Comparison of ENCODE assay signal across 7 mouse cellular contexts in genomic region chr2:164804533-164805331, GRCm38 (mm10). TPM values are rescaled to one million over a fixed set of nuclear protein-coding genes. Genes with fewer than 3 reads are reported as not detected.
DNase-seq lines count a peak whose midpoint lies in the region; ATAC-seq and TF ChIP-seq lines count a peak whose summit lies in the region.

Acot8 (minus strand) TSS chr2:164804882.
Zswim3 (plus strand) TSS chr2:164805098.

- peak within 1 kb of the TSS; percentile 70 for H3K4me3 ChIP-seq in embryonic facial prominence, embryonic 12.5 days
- peak within 1 kb of the TSS; percentile 100 for H3K4me3 ChIP-seq in kidney, adult 2 months (ENCODE audit: insufficient read depth, low read depth, low read length)
- peak within 1 kb of the TSS; percentile 79 for H3K4me3 ChIP-seq in limb, embryonic 12.5 days (replicated peaks)
- peak within 1 kb of the TSS; percentile 73 for H3K4me3 ChIP-seq in midbrain, embryonic 15.5 days
- H3K4me3 ChIP-seq in spleen, adult 2 months (ENCODE audit: extremely low read depth, insufficient read depth, insufficient read length): peak within 1 kb of the TSS; percentile 93

- DNase-seq in adrenal gland, postnatal 25 days: peak; percentile 92
- DNase-seq in heart, adult 18-20 months: peak; percentile 98 to 100
- DNase-seq in kidney, adult 2 months: peak; percentile 100
- DNase-seq in spleen, adult 2 months (ENCODE audit: low read depth in 1 of 2, low spot score in 2 of 2): peak; percentile 96 to 98

- peak within 1 kb of the TSS; percentile 86 for H3K4me2 ChIP-seq in embryonic facial prominence, embryonic 12.5 days (replicated peaks)
- peak within 1 kb of the TSS; percentile 90 for H3K4me2 ChIP-seq in limb, embryonic 12.5 days
- H3K4me2 ChIP-seq in midbrain, embryonic 15.5 days: peak within 1 kb of the TSS; percentile 73

- no peaks in the 10 kb centered on the region for H3K9me3 ChIP-seq in embryonic facial prominence, embryonic 12.5 days
- no peaks in the 10 kb centered on the region for H3K9me3 ChIP-seq in limb, embryonic 12.5 days
- H3K9me3 ChIP-seq in midbrain, embryonic 15.5 days: no peaks in the 10 kb centered on the region

- H3K36me3 ChIP-seq in embryonic facial prominence, embryonic 12.5 days: peaks cover 25% of the 10 kb centered on the region
- no peaks in the 10 kb centered on the region; the same call in 1 of the 2 replicates for H3K36me3 ChIP-seq in kidney, adult 2 months (ENCODE audit: control insufficient read depth, insufficient read depth, low read length)
- H3K36me3 ChIP-seq in limb, embryonic 12.5 days: peaks cover 35% of the 10 kb centered on the region
- H3K36me3 ChIP-seq in midbrain, embryonic 15.5 days (replicated peaks): no peaks in the 10 kb centered on the region; the same call in 1 of the 2 replicates
- peaks cover 7% of the 10 kb centered on the region for H3K36me3 ChIP-seq in spleen, adult 2 months (ENCODE audit: control insufficient read depth, insufficient read depth, low read length)

- no peak for TF ChIP-seq CTCF in kidney, adult 2 months (conservative IDR thresholded peaks at IDR 0.05; ENCODE audit: insufficient read depth, insufficient read length, low read depth, low read length)
- no peak for TF ChIP-seq CTCF in spleen, adult 2 months (IDR thresholded peaks at IDR 0.05; ENCODE audit: extremely low read depth, insufficient read depth, insufficient read length, insufficient replicate concordance)

- peaks cover 13% of the 10 kb centered on the region; the same call in 1 of the 2 replicates for H3K4me1 ChIP-seq in embryonic facial prominence, embryonic 12.5 days
- peaks cover 19% of the 10 kb centered on the region for H3K4me1 ChIP-seq in kidney, adult 2 months (ENCODE audit: control insufficient read depth, insufficient read depth, low read length)
- H3K4me1 ChIP-seq in limb, embryonic 12.5 days (replicated peaks): peaks cover 20% of the 10 kb centered on the region
- H3K4me1 ChIP-seq in midbrain, embryonic 15.5 days: peaks cover 33% of the 10 kb centered on the region
- H3K4me1 ChIP-seq in spleen, adult 2 months (ENCODE audit: control insufficient read depth, insufficient read depth, insufficient read length): peaks cover 8% of the 10 kb centered on the region; the same call in 1 of the 2 replicates

- H3K9ac ChIP-seq in embryonic facial prominence, embryonic 12.5 days: peak within 1 kb of the TSS; percentile 76
- peak within 1 kb of the TSS; percentile 81 for H3K9ac ChIP-seq in limb, embryonic 12.5 days (replicated peaks)
- H3K9ac ChIP-seq in midbrain, embryonic 15.5 days: peak within 1 kb of the TSS; percentile 79

- H3K27me3 ChIP-seq in embryonic facial prominence, embryonic 12.5 days: no peaks in the 10 kb centered on the region
- H3K27me3 ChIP-seq in kidney, adult 2 months (replicated peaks; ENCODE audit: control insufficient read depth, insufficient read depth, low read length): no peaks in the 10 kb centered on the region
- no peaks in the 10 kb centered on the region for H3K27me3 ChIP-seq in limb, embryonic 12.5 days
- H3K27me3 ChIP-seq in midbrain, embryonic 15.5 days (replicated peaks): no peaks in the 10 kb centered on the region
- H3K27me3 ChIP-seq in spleen, adult 2 months (ENCODE audit: control insufficient read depth, insufficient read depth, low read length): no peaks in the 10 kb centered on the region

- H3K27ac ChIP-seq in embryonic facial prominence, embryonic 12.5 days: peak within 1 kb of the TSS; percentile 78
- peak within 1 kb of the TSS; percentile 82 for H3K27ac ChIP-seq in kidney, adult 2 months (ENCODE audit: insufficient read depth, low read depth, low read length)
- H3K27ac ChIP-seq in limb, embryonic 12.5 days: peak within 1 kb of the TSS; percentile 73
- H3K27ac ChIP-seq in midbrain, embryonic 15.5 days: peak within 1 kb of the TSS; percentile 85
- peak within 1 kb of the TSS; percentile 89 for H3K27ac ChIP-seq in spleen, adult 2 months (ENCODE audit: insufficient read depth, low read length)

- under 1% methylated on average over 47 of the region's 47 CpGs for WGBS in embryonic facial prominence, embryonic 12.5 days
- WGBS in kidney, adult 2 months: under 1% methylated on average over 47 of the region's 47 CpGs
- under 1% methylated on average over 47 of the region's 47 CpGs for WGBS in limb, embryonic 12.5 days
- under 1% methylated on average over 47 of the region's 47 CpGs for WGBS in midbrain, embryonic 15.5 days
- WGBS in spleen, adult 2 months: 1% methylated on average over 47 of the region's 47 CpGs

- ATAC-seq in embryonic facial prominence, embryonic 12.5 days (ENCODE audit: insufficient number of reproducible peaks, insufficient read depth, low FRiP score, low TSS enrichment): peak; percentile 94
- peak; percentile 94 for ATAC-seq in limb, embryonic 12.5 days (ENCODE audit: insufficient number of reproducible peaks, insufficient read depth, low FRiP score, low TSS enrichment, low read depth)
- peak; percentile 96 for ATAC-seq in midbrain, embryonic 15.5 days (replicated peaks)

- peak; percentile 88 for TF ChIP-seq POLR2A in kidney, adult 2 months (IDR thresholded peaks at IDR 0.05; ENCODE audit: low read depth, low read length)
- TF ChIP-seq POLR2A in spleen, adult 2 months (IDR thresholded peaks at IDR 0.05; ENCODE audit: low read depth, low read length): peak; percentile 90

RNA-seq across cellular contexts. Expression of gene Acot8, which starts in this region (rescaled TPM):
- total RNA-seq in adrenal gland, postnatal 25 days (2021): 28.9 and 36.0 TPM in 2 replicates
- 16.8 and 16.9 TPM in 2 replicates for polyA plus RNA-seq in embryonic facial prominence, embryonic 12.5 days (2016; fragmentation: Nextera tagmentation; extraction: Ambion mirVana)
- total RNA-seq in heart, adult 18-20 months (2021): 10 to 100 TPM; 12.4 to 12.5 TPM
- 68.4 and 75.7 TPM in 2 replicates for polyA plus RNA-seq in kidney, adult 2 months (2012; rRNA removed)
- polyA plus RNA-seq in limb, embryonic 12.5 days (2016; fragmentation: Nextera tagmentation; extraction: Ambion mirVana): 13.8 and 14.0 TPM in 2 replicates
- polyA plus RNA-seq in midbrain, embryonic 15.5 days (2015; fragmentation: Nextera tagmentation; extraction: Ambion mirVana): 20.0 and 20.2 TPM in 2 replicates
- 44.9 and 54.1 TPM in 2 replicates for polyA plus RNA-seq in spleen, adult 2 months (2012; rRNA removed)

RNA-seq across cellular contexts. Expression of gene Zswim3, which starts in this region (rescaled TPM):
- total RNA-seq in adrenal gland, postnatal 25 days (2021): 4.3 and 5.5 TPM in 2 replicates
- polyA plus RNA-seq in embryonic facial prominence, embryonic 12.5 days (2016; fragmentation: Nextera tagmentation; extraction: Ambion mirVana): 9.0 and 9.5 TPM in 2 replicates
- 1 to 10 TPM; 2.4 to 2.5 TPM for total RNA-seq in heart, adult 18-20 months (2021)
- polyA plus RNA-seq in kidney, adult 2 months (2012; rRNA removed): 2.2 and 2.7 TPM in 2 replicates
- 8.5 TPM in 2 replicates for polyA plus RNA-seq in limb, embryonic 12.5 days (2016; fragmentation: Nextera tagmentation; extraction: Ambion mirVana)
- 17.8 and 18.4 TPM in 2 replicates for polyA plus RNA-seq in midbrain, embryonic 15.5 days (2015; fragmentation: Nextera tagmentation; extraction: Ambion mirVana)
- polyA plus RNA-seq in spleen, adult 2 months (2012; rRNA removed): 2.5 and 3.0 TPM in 2 replicates

Comparison
In these comparisons a context has a peak if more than half of its experiments do, and no peak if none do; other contexts are left out.
1. Peak in every context shown above with its lines: DNase-seq, ATAC-seq, H3K4me3 ChIP-seq and H3K27ac ChIP-seq.